ENCODE assay signal across 8 mouse cellular contexts in genomic region chr1:119503808-119504207, GRCm38 (mm10). TPM values are rescaled to one million over a fixed set of nuclear protein-coding genes. Genes with fewer than 3 reads are reported as not detected.
DNase-seq lines count a peak whose midpoint lies in the region; ATAC-seq and TF ChIP-seq lines count a peak whose summit lies in the region.

No protein-coding gene starts in this region.

- no peak for TF ChIP-seq CTCF in MEL (IDR thresholded peaks at IDR 0.05 in 2 of 3, conservative IDR thresholded peaks at IDR 0.05 in 1 of 3; ENCODE audit: control insufficient read depth in 1 of 3, insufficient read depth in 1 of 3, low read depth in 2 of 3, low read length in 3 of 3, poor library complexity in 1 of 3, severe bottlenecking in 1 of 3)

- intact Hi-C loops in left cerebral cortex, postnatal 10 days (cut with DNase I): no loop called here

- H3K9ac ChIP-seq in heart, embryonic 13.5 days: peak overlapping the region; percentile 91
- H3K9ac ChIP-seq in MEL (ENCODE audit: control insufficient read depth, low read depth, low read length, poor library complexity, severe bottlenecking): peak overlapping the region; percentile 69
- peak overlapping the region; percentile 77 for H3K9ac ChIP-seq in hindbrain, embryonic 11.5 days (ENCODE audit: low read depth, low read length)
- peak overlapping the region; percentile 78 for H3K9ac ChIP-seq in midbrain, embryonic 12.5 days (replicated peaks)

- no peaks in the 10 kb centered on the region for H3K9me3 ChIP-seq in heart, embryonic 13.5 days
- H3K9me3 ChIP-seq in MEL (replicated peaks; ENCODE audit: insufficient read depth, low read length): no peaks in the 10 kb centered on the region
- no peaks in the 10 kb centered on the region for H3K9me3 ChIP-seq in hindbrain, embryonic 11.5 days (ENCODE audit: control insufficient read depth, low read length)
- H3K9me3 ChIP-seq in midbrain, embryonic 12.5 days: 0 out of 2 replicates have a peak, but pooled peaks cover 5% of the 10 kb centered on the region

- DNase-seq in heart, adult 18-20 months: no peak
- DNase-seq in MEL (ENCODE audit: low read depth, low spot score): no peak
- DNase-seq in hindbrain, embryonic 11.5 days (ENCODE audit: low spot score): no peak
- DNase-seq in left cerebral cortex, postnatal 10 days (ENCODE audit: extremely low spot score in 1 of 2, low spot score in 2 of 2): no peak
- no peak for DNase-seq in frontal cortex, postnatal 10 days (ENCODE audit: low spot score in 2 of 2)

- TF ChIP-seq EP300 in MEL (IDR thresholded peaks at IDR 0.05; ENCODE audit: low read depth in 1 of 2, low read length in 2 of 2): no peak

- no peak for ATAC-seq in heart, embryonic 13.5 days (ENCODE audit: extremely low read depth, insufficient number of reproducible peaks, low FRiP score, low TSS enrichment)
- ATAC-seq in hindbrain, embryonic 11.5 days (ENCODE audit: low FRiP score): no peak
- no peak for ATAC-seq in midbrain, embryonic 12.5 days (ENCODE audit: low FRiP score, low read depth)
- ATAC-seq in megakaryocyte-erythroid progenitor cell, adult 5-6 weeks (replicated peaks; ENCODE audit: low FRiP score, low TSS enrichment, poor library complexity, severe bottlenecking): no peak

- peak overlapping the region; percentile 93 for H3K27ac ChIP-seq in heart, embryonic 13.5 days (replicated peaks)
- H3K27ac ChIP-seq in MEL (ENCODE audit: control insufficient read depth, low read depth, low read length): peak overlapping the region; percentile 17
- no peak overlapping the region for H3K27ac ChIP-seq in hindbrain, embryonic 11.5 days (ENCODE audit: low read depth, low read length)
- no peak overlapping the region for H3K27ac ChIP-seq in midbrain, embryonic 12.5 days (replicated peaks)

- H3K27me3 ChIP-seq in heart, embryonic 13.5 days (replicated peaks): no peaks in the 10 kb centered on the region
- no peaks in the 10 kb centered on the region for H3K27me3 ChIP-seq in MEL (ENCODE audit: control insufficient read depth in 1 of 2, insufficient read depth in 2 of 2, low read length in 2 of 2)
- H3K27me3 ChIP-seq in hindbrain, embryonic 11.5 days (ENCODE audit: control insufficient read depth, insufficient read depth, low read length): no peaks in the 10 kb centered on the region; the same call in 1 of the 2 replicates
- H3K27me3 ChIP-seq in midbrain, embryonic 12.5 days: peaks cover 30% of the 10 kb centered on the region

- TF ChIP-seq RAD21 in MEL (IDR thresholded peaks at IDR 0.05; ENCODE audit: low read depth, low read length): no peak

- H3K79me2 ChIP-seq in MEL (ENCODE audit: control insufficient read depth, insufficient read depth, low read length, poor library complexity): peaks cover 5% of the 10 kb centered on the region; the same call in 1 of the 2 replicates

- TF ChIP-seq POLR2A in MEL (IDR thresholded peaks at IDR 0.05; ENCODE audit: control insufficient read depth in 1 of 2, insufficient read depth in 1 of 2, low read depth in 1 of 2, low read length in 2 of 2, poor library complexity in 1 of 2): no peak

- peak overlapping the region; percentile 87 for H3K4me2 ChIP-seq in heart, embryonic 13.5 days
- peak overlapping the region; percentile 61 for H3K4me2 ChIP-seq in hindbrain, embryonic 11.5 days (replicated peaks; ENCODE audit: low read depth, low read length)
- peak overlapping the region; percentile 83 for H3K4me2 ChIP-seq in midbrain, embryonic 12.5 days (replicated peaks)

- peaks cover 22% of the 10 kb centered on the region for H3K36me3 ChIP-seq in heart, embryonic 13.5 days
- peaks cover 0 to 5% of the 10 kb centered on the region in 2 experiments; a peak in 1 of 4 replicates for H3K36me3 ChIP-seq in MEL (ENCODE audit: control insufficient read depth in 1 of 2, insufficient read depth in 2 of 2, low read length in 2 of 2)
- no peaks in the 10 kb centered on the region for H3K36me3 ChIP-seq in hindbrain, embryonic 11.5 days (ENCODE audit: control insufficient read depth, insufficient read depth, low read length)
- no peaks in the 10 kb centered on the region for H3K36me3 ChIP-seq in midbrain, embryonic 12.5 days

- peaks cover 68% of the 10 kb centered on the region for H3K4me1 ChIP-seq in heart, embryonic 13.5 days
- peaks cover 0 to 21% of the 10 kb centered on the region in 2 experiments; a peak in 2 of 4 replicates for H3K4me1 ChIP-seq in MEL (ENCODE audit: control insufficient read depth in 1 of 2, insufficient read depth in 2 of 2, low read length in 2 of 2)
- 0 out of 2 replicates have a peak, but pooled peaks cover 5% of the 10 kb centered on the region for H3K4me1 ChIP-seq in hindbrain, embryonic 11.5 days (replicated peaks; ENCODE audit: control insufficient read depth, insufficient read depth, low read length)
- H3K4me1 ChIP-seq in midbrain, embryonic 12.5 days: peaks cover 20% of the 10 kb centered on the region

- H3K4me3 ChIP-seq in heart, embryonic 13.5 days: peak overlapping the region; percentile 85
- H3K4me3 ChIP-seq in MEL (ENCODE audit: control insufficient read depth in 1 of 2, insufficient read depth in 1 of 2, low read depth in 2 of 2, low read length in 2 of 2): peak overlapping the region; percentile 65 to 72
- H3K4me3 ChIP-seq in hindbrain, embryonic 11.5 days (ENCODE audit: low read depth, low read length): peak overlapping the region; percentile 66
- peak overlapping the region; percentile 74 for H3K4me3 ChIP-seq in midbrain, embryonic 12.5 days

- WGBS in heart, embryonic 13.5 days: 9% methylated on average over 5 of the region's 5 CpGs
- 24% methylated on average over 5 of the region's 5 CpGs for WGBS in hindbrain, embryonic 11.5 days
- WGBS in midbrain, embryonic 12.5 days: 30% methylated on average over 5 of the region's 5 CpGs

TF ChIP-seq in MEL, 35 proteins besides CTCF, POLR2A, EP300 and RAD21:
- TF ChIP-seq MYC (IDR thresholded peaks at IDR 0.05; ENCODE audit: low read depth, low read length) (no peak), TCF12 (IDR thresholded peaks at IDR 0.05; ENCODE audit: low read depth, low read length) (no peak), TAL1 (IDR thresholded peaks at IDR 0.05; ENCODE audit: low read length) (no peak), ETS1 (IDR thresholded peaks at IDR 0.05; ENCODE audit: low read depth, low read length) (no peak), HCFC1 (IDR thresholded peaks at IDR 0.05; ENCODE audit: low read depth, low read length) (no peak), ZNF384 (IDR thresholded peaks at IDR 0.05; ENCODE audit: low read depth, low read length) (no peak), ZMIZ1 (IDR thresholded peaks at IDR 0.05; ENCODE audit: low read depth, low read length) (no peak), KAT2A (conservative IDR thresholded peaks at IDR 0.05; ENCODE audit: low read depth, low read length) (no peak), SMC3 (IDR thresholded peaks at IDR 0.05; ENCODE audit: low read depth, low read length) (no peak), USF1 (IDR thresholded peaks at IDR 0.05; ENCODE audit: low read depth, low read length) (no peak), GATA1 (IDR thresholded peaks at IDR 0.05; ENCODE audit: low read depth, low read length) (no peak), ELF1 (IDR thresholded peaks at IDR 0.05; ENCODE audit: low read depth, low read length) (no peak), POLR2AphosphoS5 (IDR thresholded peaks at IDR 0.05; ENCODE audit: borderline replicate concordance, low read depth, low read length) (no peak)

RNA-seq across cellular contexts. Expression of gene Ralb, which starts 0.8 kb away (rescaled TPM):
- 154 and 158 TPM in 2 replicates for polyA plus RNA-seq in heart, embryonic 13.5 days (2015; fragmentation: Nextera tagmentation; extraction: Ambion mirVana)
- total RNA-seq in heart, adult 18-20 months (2021): 10 to 100 TPM; 25.0 to 27.9 TPM
- 26.2 and 28.0 TPM in 2 replicates for total RNA-seq in MEL (2012; rRNA removed)
- polyA plus RNA-seq in MEL (2012; ENCODE audit: insufficient read depth in 1 of 2, insufficient read length in 2 of 2, low read depth in 1 of 2, low replicate concordance in 2 of 2, missing spikeins in 1 of 2): 10 to 100 TPM in 1 of 2 experiments, not detected in 1; 45.1 TPM
- polyA plus RNA-seq in hindbrain, embryonic 11.5 days (2014; fragmentation: Nextera tagmentation; extraction: Ambion mirVana): 70.5 and 75.3 TPM in 2 replicates
- polyA plus RNA-seq in midbrain, embryonic 12.5 days (2016; fragmentation: Nextera tagmentation; extraction: Ambion mirVana): 73.0 and 83.5 TPM in 2 replicates
- 10 to 100 TPM; 32.3 to 33.9 TPM for total RNA-seq in left cerebral cortex, postnatal 10 days (2021)
- total RNA-seq in megakaryocyte-erythroid progenitor cell, adult 5-6 weeks (2014; fragmentation: Nextera tagmentation): 2.3 and 4.6 TPM in 2 replicates
- 3.9 and 5.2 TPM in 2 replicates for total RNA-seq in megakaryocyte-erythroid progenitor cell, adult 5-6 weeks (2017)

RNA-seq across cellular contexts. Expression of gene Tmem185b, which starts 22.2 kb away (rescaled TPM):
- 22.1 and 24.2 TPM in 2 replicates for polyA plus RNA-seq in heart, embryonic 13.5 days (2015; fragmentation: Nextera tagmentation; extraction: Ambion mirVana)
- total RNA-seq in heart, adult 18-20 months (2021): 10 to 100 TPM; 13.5 to 15.6 TPM
- 19.7 and 25.2 TPM in 2 replicates for total RNA-seq in MEL (2012; rRNA removed)
- polyA plus RNA-seq in MEL (2012; ENCODE audit: insufficient read depth in 1 of 2, insufficient read length in 2 of 2, low read depth in 1 of 2, low replicate concordance in 2 of 2, missing spikeins in 1 of 2): 10 to 100 TPM in 1 of 2 experiments, not detected in 1; 35.8 TPM
- polyA plus RNA-seq in hindbrain, embryonic 11.5 days (2014; fragmentation: Nextera tagmentation; extraction: Ambion mirVana): 19.7 and 23.3 TPM in 2 replicates
- polyA plus RNA-seq in midbrain, embryonic 12.5 days (2016; fragmentation: Nextera tagmentation; extraction: Ambion mirVana): 20.0 and 22.4 TPM in 2 replicates
- 10 to 100 TPM; 10.1 to 12.4 TPM for total RNA-seq in left cerebral cortex, postnatal 10 days (2021)
- total RNA-seq in megakaryocyte-erythroid progenitor cell, adult 5-6 weeks (2014; fragmentation: Nextera tagmentation): 5.7 and 7.7 TPM in 2 replicates
- 4.8 and 5.4 TPM in 2 replicates for total RNA-seq in megakaryocyte-erythroid progenitor cell, adult 5-6 weeks (2017)

Comparison
In these comparisons a context has a peak if more than half of its experiments do, and no peak if none do; other contexts are left out.
1. H3K27ac ChIP-seq: peak in heart, embryonic 13.5 days (single experiment) and MEL (single experiment); none in hindbrain, embryonic 11.5 days (single experiment) and midbrain, embryonic 12.5 days (single experiment).
2. Peak in every context shown above with its lines, with median percentiles within 50 percentile points of each other: H3K4me2 ChIP-seq, H3K4me3 ChIP-seq and H3K9ac ChIP-seq.